Mouse (Mus musculus): ENCODE results near the gene Defa25.
"Not testable (repeated sequence)": the region's sequence is repeated elsewhere in the genome, so short reads cannot be mapped to it uniquely, and the experiment has no call there.

Defa25 gene

DNA sequence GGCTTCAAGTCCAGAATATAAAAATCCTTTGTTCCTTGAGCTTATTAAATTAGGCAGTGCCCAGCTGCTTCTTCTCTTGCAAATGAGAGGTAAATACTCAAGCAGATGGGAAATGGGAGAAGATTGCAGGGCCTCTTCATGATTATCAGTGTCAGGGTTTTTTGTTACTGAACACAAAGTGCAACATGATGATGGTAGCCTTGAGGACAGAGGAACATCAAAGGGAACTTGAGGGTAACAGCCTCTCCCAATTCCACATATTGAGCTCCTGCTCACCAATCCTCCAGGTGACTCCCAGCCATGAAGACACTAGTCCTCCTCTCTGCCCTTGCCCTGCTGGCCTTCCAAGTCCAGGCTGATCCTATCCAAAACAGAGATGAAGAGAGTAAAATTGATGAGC is at the start of gene Defa25:
Defa25 (plus strand) TSS at position 301 of the 400 bp plus-strand sequence.
- DNase-seq = not testable (repeated sequence)

- DNase-seq = not testable (repeated sequence)
These were observed 29.5 kb upstream of the Defa25 start, which contains the start of gene Defa23 for GRCm38 (mm10) chr8:21054747-21055146. Gene Defa23 (plus strand): TSS chr8:21055047.

DNA sequence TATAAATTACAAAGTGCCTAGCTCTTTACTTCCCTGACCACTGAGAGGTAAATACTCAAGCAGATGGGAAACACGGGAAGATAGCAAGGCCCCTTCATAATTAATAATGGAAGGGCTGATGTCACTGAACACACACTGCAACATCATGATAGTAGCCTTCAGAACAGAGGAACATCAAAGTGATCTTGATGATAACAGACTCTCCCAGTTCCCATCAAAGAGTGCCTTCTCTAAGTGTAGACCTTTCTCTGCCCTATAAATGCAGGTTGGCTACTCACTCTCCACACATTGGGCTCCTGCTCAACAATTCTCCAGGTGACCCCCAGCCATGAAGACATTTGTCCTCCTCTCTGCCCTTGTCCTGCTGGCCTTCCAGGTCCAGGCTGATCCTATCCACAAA is 19.5 kb upstream of the Defa25 start, which contains the start of gene Defa35:
Defa35 (plus strand) TSS at position 301 of the 400 bp plus-strand sequence.
- not testable (repeated sequence) for DNase-seq

DNA sequence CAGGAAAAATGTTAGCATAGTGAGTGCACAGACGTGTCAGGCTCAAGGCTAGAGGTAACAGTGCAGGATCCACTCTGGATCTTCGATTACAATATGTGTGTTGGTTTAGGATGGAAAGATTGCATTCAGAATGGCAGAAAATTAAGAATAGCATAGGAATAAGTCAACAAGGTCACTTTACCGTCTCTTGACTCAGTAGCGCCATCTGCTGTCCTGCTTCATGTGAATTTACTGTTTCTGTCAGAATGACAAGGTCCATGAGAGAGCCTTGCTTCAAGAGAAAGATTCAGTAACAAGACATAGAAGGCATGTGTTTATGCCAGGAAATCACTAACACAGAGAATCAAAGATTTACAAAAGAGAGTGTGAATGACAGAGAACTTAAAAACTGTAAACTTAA is 8.9 kb downstream of the Defa25 start:
- peak in 1 of 2 experiments; percentile 30 for DNase-seq

GRCm38 (mm10) chr8:21095950-21096349 is 11.7 kb downstream of the Defa25 start, which contains the start of gene Gm14851:
Gene Gm14851 (minus strand): TSS chr8:21096050.
- not testable (repeated sequence) for DNase-seq

- not testable (repeated sequence) for DNase-seq
These were observed 50.1 kb downstream of the Defa25 start, which contains the start of gene Defa30 for GRCm38 (mm10) chr8:21134342-21134741. Gene Defa30 (plus strand): TSS chr8:21134642.
